Mouse (Mus musculus) cerebellum, adult 18-20 months (tissue): ENCODE measurements at regions not wholly inside any gene's neighbourhood (a gene's known extent, or its start where the extent isn't known, plus 50 kb on each side); places are given as distances from the start of the nearest gene placed in this dataset.

Source experiments
- DNase-seq, 2 experiments: peaks; one replicate each; pipeline ENCODE4 v3.0.0; 2021

GRCm38 (mm10) chr13:84648056-84648455 is 426.0 kb downstream of the Tmem161b start:
- DNase-seq, result no peak

DNA sequence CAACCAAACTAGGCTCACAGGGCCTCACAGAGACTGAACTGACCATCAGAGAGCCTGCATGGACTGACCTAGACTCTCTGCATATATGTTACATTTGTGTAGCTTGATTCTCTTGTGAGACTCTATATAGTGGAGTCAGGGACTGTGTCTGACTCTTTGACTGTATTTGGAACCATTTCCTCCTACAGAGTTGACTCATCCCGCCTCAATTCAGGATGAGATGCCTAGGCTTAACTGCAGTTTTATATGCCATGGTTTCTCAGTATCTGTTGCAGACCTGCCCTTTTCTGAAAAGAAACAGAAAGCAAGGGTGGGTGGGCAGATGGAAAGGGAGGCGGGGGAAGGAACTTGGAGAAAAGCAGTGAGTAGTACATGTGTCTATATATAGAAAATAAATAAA is 441.9 kb downstream of the Tmem161b start:
- DNase-seq, result no peak

- DNase-seq, result no peak
These were observed 458.9 kb downstream of the Tmem161b start for GRCm38 (mm10) chr13:84680971-84681370.

- DNase-seq, result no peak
These were observed 463.8 kb downstream of the Tmem161b start for GRCm38 (mm10) chr13:84685930-84686329.

GRCm38 (mm10) chr13:84693462-84693861 is 471.4 kb downstream of the Tmem161b start:
- no peak for DNase-seq

DNA sequence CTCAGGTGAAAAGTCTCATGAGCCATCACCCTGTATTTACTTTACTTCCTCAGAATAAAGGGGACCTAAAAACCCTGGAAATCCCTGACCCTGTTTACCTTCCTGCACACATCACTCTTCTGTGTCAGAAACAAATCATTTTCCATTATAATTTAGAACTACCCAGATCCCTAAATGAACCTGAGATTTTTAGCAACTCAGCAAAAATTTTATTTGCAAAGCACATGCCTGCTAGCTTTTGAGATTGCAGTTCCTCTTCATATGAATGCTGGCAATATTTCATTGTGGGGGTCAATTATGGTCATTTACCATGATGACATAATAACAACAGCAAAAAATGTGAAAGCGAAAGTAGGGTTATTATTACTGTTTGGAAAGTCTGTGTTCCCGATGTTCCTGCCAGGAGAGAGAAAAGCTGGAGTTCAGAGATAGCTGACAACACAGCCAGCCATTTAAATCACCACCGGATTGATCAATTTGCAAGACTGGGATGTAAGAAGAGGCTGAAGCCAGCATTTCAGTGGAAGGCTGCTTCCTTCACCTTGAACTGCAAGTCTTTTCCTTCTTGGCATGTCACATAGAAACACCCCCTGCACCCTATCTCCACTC is 476.5 kb downstream of the Tmem161b start:
- DNase-seq, result no peak

- DNase-seq, result no peak
These were observed 448.0 kb upstream of the Ccnh start for GRCm38 (mm10) chr13:84741231-84741630.

GRCm38 (mm10) chr13:84748331-84748730 is 440.9 kb upstream of the Ccnh start:
- no peak for DNase-seq

DNA sequence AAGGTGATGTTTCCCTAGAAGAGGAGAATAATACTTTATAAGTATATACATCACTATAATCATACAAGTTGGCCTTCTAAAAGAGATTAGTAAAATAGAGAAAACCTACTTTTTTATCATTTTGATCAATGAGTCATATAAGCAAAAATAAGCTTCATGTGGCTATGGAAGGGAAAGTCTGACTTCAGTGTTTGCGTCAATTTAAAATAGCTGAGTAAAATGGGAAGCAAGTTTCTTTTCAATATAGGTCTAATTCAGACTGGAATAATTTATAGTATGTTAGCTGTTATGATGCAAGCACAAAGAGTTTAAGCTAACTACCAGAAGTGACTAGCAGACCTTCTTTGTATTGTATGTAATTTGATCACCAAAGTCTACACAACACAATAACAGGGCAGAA is 440.0 kb upstream of the Ccnh start:
- no peak for DNase-seq

GRCm38 (mm10) chr13:84750136-84750535 is 439.1 kb upstream of the Ccnh start:
- no peak for DNase-seq

GRCm38 (mm10) chr13:84751576-84752490 is 437.4 kb upstream of the Ccnh start:
- DNase-seq, result no peak

- DNase-seq, result peak in 1 of 2 experiments; percentile 42
These were observed 436.8 kb upstream of the Ccnh start for GRCm38 (mm10) chr13:84752491-84752820.

DNA sequence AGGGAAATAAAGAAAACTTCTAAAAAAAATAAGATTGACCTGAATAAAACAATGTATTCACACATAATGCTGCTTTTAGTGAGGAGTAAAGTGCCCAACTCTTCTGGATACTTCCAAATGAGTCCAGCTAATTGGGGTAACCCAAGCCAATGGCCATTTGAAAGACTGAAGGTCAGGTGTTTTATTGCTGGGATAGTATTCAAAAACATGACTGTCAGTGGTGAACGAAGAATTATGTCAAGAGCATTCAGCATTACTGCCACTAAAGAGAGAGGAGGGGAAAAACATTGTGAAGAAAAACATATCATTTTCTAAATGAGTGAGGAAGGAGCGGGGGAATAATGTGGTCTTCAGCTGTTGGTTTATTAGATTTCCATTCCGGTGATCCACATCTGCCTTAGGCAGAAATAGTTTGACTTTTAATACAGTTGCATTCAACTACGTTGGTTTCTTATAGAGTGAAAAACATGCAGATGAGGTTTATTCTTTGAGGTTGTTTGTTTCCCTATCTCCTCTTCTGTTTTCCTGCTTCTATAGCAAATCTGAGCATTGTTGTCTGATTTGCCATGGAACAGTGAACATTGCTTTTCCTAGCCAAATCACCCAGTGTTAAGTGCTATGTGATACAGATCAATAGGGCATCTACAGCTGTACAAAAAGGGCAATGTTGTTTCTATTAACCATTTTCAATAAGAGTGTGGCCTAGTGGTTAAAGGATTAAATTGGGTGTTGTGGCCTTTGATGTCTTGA is 435.3 kb upstream of the Ccnh start:
- peak in 1 of 2 experiments; percentile 35 for DNase-seq

DNA sequence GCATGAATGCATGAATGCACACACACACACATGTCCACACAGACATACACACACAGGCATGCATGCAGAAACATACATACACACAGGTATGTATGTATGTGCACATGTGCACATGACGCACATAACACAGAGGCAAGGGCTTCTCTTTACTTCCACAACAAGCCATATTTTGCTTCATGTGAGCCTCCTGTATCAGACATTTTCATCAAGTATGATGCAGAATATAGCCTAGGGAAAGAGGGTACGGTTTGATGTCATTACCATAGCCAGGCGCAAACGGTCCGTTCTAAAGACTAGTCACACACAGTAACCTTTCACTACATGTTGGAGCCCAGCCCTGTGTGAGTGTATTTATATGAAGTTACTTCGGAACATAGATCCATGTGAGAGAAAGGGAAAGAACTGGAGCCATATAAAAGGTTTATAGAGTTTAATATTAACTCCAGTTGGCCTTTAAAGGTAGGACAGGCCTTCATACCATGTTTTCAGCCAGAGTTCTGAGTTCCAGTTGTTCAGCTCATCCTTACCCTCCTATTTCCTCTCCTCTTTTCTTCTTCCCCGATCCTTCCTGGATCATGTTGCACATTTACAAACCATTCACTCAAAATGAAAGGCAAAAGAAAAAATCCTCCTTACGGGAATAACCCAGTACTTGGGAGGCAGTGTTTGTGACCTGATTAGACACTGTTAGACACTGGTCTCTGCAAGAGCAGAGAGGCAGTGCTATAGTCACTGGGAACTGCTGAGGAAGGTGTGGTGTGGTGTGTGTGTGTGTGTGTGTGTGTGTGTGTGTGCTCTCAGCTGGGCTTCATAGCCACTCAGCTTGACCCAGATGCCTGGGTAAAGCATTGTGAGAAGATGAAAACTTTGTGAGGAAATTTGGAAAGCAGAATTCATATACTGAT is 434.1 kb upstream of the Ccnh start:
- DNase-seq, result peak in 1 of 2 experiments; percentile 54

GRCm38 (mm10) chr13:84756796-84757335 is 432.3 kb upstream of the Ccnh start:
- peak in 1 of 2 experiments; percentile 55 for DNase-seq

DNA sequence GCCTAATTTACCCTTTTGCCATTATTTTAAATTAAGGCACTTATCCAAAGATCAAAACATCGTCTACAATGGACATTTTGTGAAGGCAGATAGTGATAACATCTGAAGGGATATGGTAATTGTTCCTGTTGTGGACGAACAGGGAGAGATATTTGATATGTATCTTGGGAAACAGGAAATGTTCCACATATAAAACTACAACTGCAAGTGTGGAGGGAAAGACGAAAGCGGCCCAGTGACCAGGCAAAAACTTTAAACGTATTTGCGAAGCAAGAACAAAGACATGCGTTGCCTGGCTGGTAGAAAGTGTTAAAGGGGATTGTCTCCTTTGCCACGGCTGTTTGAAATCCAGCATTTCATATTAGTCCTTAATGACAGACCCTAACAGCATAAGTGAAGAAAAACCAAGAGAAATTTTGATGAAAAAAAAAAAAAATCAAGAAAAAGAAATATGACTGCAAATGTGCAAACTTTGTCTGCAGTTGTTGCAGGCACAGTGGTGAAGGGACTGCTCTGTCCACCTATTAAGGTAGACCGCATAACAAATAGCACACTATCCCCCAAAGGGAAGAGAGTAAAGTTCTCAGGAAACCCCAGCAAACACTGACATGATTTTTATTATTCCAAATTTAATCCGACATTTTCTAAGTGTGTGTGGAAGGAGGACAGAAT is 431.2 kb upstream of the Ccnh start:
- DNase-seq, result peak in 1 of 2 experiments; percentile 55

GRCm38 (mm10) chr13:84758568-84758900 is 430.7 kb upstream of the Ccnh start:
- DNase-seq, result peak; percentile 86 to 92

DNA sequence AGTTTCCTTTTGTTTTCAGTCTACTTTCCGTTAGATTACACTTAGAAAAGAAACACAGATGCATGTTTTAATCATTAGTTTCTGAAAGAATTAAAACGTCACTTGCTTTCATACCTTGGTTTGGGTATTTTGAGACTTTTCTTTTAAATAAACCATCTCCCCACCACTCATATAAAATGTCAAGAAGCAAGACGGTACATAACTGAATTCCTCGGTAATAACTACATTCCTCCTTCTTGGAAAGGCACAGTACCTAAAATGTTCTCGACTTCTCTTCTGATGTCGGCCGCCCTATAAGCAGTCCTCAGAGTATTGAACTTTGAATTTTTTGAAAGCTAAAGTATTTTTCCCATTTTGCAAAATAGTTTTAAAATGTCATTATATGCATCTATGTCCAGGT is 430.1 kb upstream of the Ccnh start:
- no peak for DNase-seq

- DNase-seq, result peak in 1 of 2 experiments; percentile 57
These were observed 428.7 kb upstream of the Ccnh start for GRCm38 (mm10) chr13:84760471-84760870.

GRCm38 (mm10) chr13:84760978-84761377 is 428.2 kb upstream of the Ccnh start:
- peak in 1 of 2 experiments; percentile 49 for DNase-seq

DNA sequence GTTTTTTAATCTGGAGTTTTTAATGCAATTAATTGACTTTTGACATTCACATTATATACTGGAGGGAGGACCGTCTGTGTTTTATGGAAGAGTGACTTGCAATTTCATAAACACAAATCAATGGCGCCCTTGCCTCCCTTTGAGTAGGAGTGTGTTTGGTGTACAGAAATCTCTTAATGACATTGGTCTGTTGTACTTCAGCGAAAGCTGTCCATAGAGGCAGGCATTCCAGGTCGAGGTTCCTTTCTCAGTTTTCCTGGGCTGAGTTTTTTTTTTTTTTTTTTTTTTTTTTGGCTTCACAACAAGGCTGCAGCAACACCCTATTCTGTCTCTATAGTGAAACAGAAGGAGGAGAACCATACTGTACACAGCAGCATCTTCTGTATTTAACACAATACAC is 427.4 kb upstream of the Ccnh start:
- DNase-seq, result peak in 1 of 2 experiments; percentile 51

GRCm38 (mm10) chr13:84763916-84764315 is 425.3 kb upstream of the Ccnh start:
- no peak for DNase-seq
